Mouse (Mus musculus) naive thymus-derived CD4-positive, alpha-beta T cell, adult 2 months (primary cell): ENCODE data around the gene Olfr680-ps1.
"Not testable (repeated sequence)": the region's sequence is repeated elsewhere in the genome, so short reads cannot be mapped to it uniquely, and the experiment has no call there.

Source experiments
- DNase-seq: peaks from one replicate; pipeline ENCODE4 v3.0.0-alpha.2; 2011; ENCODE audit warnings: low read depth

Gene Olfr680-ps1

DNA sequence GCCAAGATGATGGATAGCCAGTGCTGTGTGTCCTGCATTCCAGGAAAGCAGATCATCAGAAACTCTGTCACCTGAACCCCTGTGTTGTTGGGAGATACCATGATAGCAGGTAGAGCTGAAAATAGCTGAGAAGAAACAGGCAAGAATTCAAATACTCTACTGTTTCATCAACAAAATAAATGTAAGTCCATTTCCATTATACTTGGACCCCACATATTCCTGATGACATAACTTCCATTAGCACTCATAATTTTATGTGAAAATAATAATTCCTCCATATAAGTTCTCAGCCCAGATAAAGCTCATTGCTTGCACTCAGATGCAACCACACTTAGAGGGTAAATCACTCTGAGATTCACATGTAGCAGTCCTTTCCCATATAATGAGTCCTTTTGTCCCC, at the start of gene Olfr680-ps1:
Gene Olfr680-ps1 (minus strand): TSS at position 101 of the 400 bp plus-strand sequence.
- not testable (repeated sequence) for DNase-seq

DNA sequence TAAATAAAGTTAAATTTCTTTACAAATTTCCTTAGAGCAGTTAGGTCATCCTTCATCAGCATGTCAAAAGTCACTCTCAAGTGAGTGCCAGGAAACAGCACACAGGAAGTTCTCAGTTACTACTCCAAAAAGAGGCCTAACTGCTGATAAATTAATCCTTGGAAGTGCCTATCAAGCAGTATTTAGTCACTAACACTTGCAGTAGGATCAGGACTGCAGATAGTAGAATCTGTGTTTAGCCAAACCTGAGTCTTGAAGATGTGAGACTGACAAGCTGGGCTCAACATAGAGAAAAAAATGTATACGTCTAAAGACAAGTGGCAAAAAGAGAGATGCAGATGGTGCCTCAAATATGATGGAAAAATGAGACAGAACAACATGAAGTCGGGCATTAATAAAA, 48.7 kb upstream of the Olfr680-ps1 start:
- DNase-seq, result no peak

DNA sequence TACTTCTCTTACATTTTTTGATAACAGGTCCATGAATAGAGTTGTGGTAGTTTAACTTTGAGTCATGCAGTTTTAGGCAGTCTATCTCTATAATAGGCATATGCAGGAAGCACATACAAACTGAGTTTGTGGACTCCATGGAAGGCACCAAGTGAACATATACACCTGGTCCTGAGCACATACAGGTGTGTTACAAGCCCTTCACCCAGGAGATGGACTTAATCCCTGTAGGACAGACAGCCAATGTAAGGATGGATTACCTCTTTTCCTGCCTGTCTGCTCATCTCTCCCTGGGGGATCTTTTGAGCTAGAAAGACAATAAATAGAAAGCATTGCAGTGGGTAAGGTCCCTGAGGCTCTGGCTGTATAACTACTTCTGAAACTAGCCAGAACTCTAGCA, 23.9 kb upstream of the Olfr680-ps1 start, which contains the start of gene Olfr681:
Gene Olfr681 (plus strand): TSS at position 301 of the 400 bp plus-strand sequence.
- DNase-seq, result no peak

DNA sequence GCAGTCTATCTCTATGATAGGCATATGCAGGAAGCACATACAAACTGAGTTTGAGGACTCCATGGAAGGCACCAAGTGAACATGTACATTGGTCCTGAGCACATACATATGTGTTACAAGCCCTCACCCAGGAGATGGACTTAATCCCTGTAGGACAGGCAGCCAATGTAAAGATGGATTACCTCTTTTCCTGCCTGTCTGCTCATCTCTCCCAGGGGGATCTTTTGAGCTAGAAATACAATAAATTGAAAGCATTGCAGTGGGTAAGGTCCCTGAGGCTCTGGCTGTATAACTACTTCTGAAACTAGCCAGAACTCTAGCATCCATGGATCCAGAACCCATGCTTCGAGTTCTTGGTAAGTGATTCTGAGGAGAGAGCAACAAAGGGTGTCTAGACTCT, 11.7 kb downstream of the Olfr680-ps1 start, which contains the start of gene Olfr679:
Gene Olfr679 (plus strand): TSS at position 301 of the 400 bp plus-strand sequence.
- DNase-seq, result no peak

DNA sequence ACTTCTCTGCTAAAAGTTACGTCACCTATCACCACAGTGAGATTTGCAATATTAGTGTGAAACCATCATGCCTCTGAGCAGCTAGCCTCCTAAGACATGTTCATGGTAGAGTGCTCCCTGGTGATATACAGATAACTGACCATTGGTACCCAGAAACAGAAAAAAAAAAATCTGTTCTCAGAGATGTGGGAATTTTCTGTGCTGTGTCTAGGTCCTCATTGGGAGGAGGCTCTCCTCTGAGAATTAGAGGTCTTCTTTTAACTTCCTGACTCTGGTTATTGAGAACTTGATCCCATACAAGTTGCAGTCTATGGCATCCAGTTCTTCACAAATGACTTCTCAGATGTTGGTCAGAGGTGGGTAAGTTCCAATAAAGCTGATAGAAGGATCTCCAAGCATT, 28.4 kb downstream of the Olfr680-ps1 start, which contains the start of gene Olfr678:
Gene Olfr678 (plus strand): TSS at position 301 of the 400 bp plus-strand sequence.
- no peak for DNase-seq

DNA sequence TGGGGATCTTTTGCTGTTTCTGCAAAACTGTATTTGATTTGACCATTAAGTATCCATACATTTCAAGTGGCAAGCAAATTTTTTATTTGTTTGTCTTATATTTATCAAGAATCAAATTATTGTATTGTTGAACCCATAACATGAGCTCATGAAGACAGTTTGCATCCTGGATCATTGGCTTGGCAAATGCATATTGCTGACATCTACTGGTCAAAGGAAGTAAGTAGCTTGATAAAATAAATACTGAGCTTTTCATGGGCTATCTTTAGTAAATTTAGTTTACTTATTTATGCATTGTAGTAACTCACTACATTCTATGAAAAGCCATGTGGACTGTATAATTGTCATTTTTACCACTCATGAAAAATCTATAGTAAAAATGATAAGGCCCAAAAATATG, 33.7 kb downstream of the Olfr680-ps1 start:
- no peak for DNase-seq
